In genomic region chr2:164803201-164803920, GRCm38 (mm10) we compare ENCODE assay signal across 8 mouse cellular contexts. TPM values are rescaled to one million over a fixed set of nuclear protein-coding genes. Genes with fewer than 3 reads are reported as not detected.
DNase-seq lines count a peak whose midpoint lies in the region; ATAC-seq and TF ChIP-seq lines count a peak whose summit lies in the region.

No protein-coding gene starts in this region.

- peaks cover 15% of the 10 kb centered on the region for H3K36me3 ChIP-seq in forebrain, postnatal 0 days (ENCODE audit: insufficient read depth)
- H3K36me3 ChIP-seq in liver, embryonic 15.5 days (replicated peaks) = peaks cover 44% of the 10 kb centered on the region

- WGBS in cerebellum, adult 2 months = 89% methylated on average over 16 of the region's 16 CpGs
- 93% methylated on average over 16 of the region's 16 CpGs for WGBS in forebrain, postnatal 0 days
- 72% methylated on average over 16 of the region's 16 CpGs for WGBS in liver, embryonic 15.5 days (ENCODE audit: insufficient replicate concordance)

- no peak for ATAC-seq in forebrain, postnatal 0 days
- ATAC-seq in liver, embryonic 15.5 days (ENCODE audit: insufficient read depth) = no peak
- ATAC-seq in inflammation-experienced regulatory T-cells, adult 6 months = no peak

- H3K4me3 ChIP-seq in cerebellum, adult 2 months (replicated peaks; ENCODE audit: insufficient read depth, low read depth, low read length) = peak overlapping the region; percentile 28
- peak overlapping the region; percentile 53 for H3K4me3 ChIP-seq in forebrain, postnatal 0 days (ENCODE audit: low read depth, low read length)
- H3K4me3 ChIP-seq in liver, embryonic 15.5 days (replicated peaks) = peak overlapping the region; percentile 92

- H3K4me2 ChIP-seq in forebrain, postnatal 0 days (ENCODE audit: low read depth) = peak overlapping the region; percentile 60
- H3K4me2 ChIP-seq in liver, embryonic 15.5 days = peak overlapping the region; percentile 78

- DNase-seq in cerebellum, adult 2 months = no peak
- DNase-seq in cerebellum, adult 8-10 months = no peak
- DNase-seq in 416B (ENCODE audit: low read depth) = peak; percentile 29
- no peak for DNase-seq in forebrain, postnatal 0 days
- DNase-seq in cerebellum, adult 9-11 months = no peak
- DNase-seq in frontal cortex, postnatal 14 days (ENCODE audit: low spot score in 2 of 2) = no peak

- no peaks in the 10 kb centered on the region for H3K27me3 ChIP-seq in cerebellum, adult 2 months (ENCODE audit: control insufficient read depth, insufficient read depth, low read length)
- H3K27me3 ChIP-seq in forebrain, postnatal 0 days (ENCODE audit: insufficient read depth, low read length) = no peaks in the 10 kb centered on the region
- no peaks in the 10 kb centered on the region for H3K27me3 ChIP-seq in liver, embryonic 15.5 days

- no peaks in the 10 kb centered on the region for H3K9me3 ChIP-seq in forebrain, postnatal 0 days (ENCODE audit: low read length)
- no peaks in the 10 kb centered on the region for H3K9me3 ChIP-seq in liver, embryonic 15.5 days (replicated peaks)

- H3K4me1 ChIP-seq in cerebellum, adult 2 months (ENCODE audit: control insufficient read depth, insufficient read depth, low read length) = peaks cover 5% of the 10 kb centered on the region; the same call in 1 of the 2 replicates
- H3K4me1 ChIP-seq in forebrain, postnatal 0 days (ENCODE audit: insufficient read depth) = 0 out of 2 replicates have a peak, but pooled peaks cover 4% of the 10 kb centered on the region
- H3K4me1 ChIP-seq in liver, embryonic 15.5 days (replicated peaks) = peaks cover 39% of the 10 kb centered on the region

- no peak for TF ChIP-seq CTCF in cerebellum, adult 2 months (IDR thresholded peaks at IDR 0.05; ENCODE audit: borderline replicate concordance, insufficient read depth, low read depth, low read length)
- TF ChIP-seq CTCF in forebrain, postnatal 0 days (IDR thresholded peaks at IDR 0.05; ENCODE audit: low read depth) = no peak

- H3K27ac ChIP-seq in cerebellum, adult 2 months (ENCODE audit: insufficient read depth, low read length) = no peak overlapping the region
- no peak overlapping the region for H3K27ac ChIP-seq in forebrain, postnatal 0 days (ENCODE audit: low read depth, low read length)
- peak overlapping the region; percentile 90 for H3K27ac ChIP-seq in liver, embryonic 15.5 days (replicated peaks)

- no peak for TF ChIP-seq POLR2A in cerebellum, adult 2 months (IDR thresholded peaks at IDR 0.05; ENCODE audit: borderline replicate concordance, insufficient read depth, low read length)

- H3K9ac ChIP-seq in forebrain, postnatal 0 days = peak overlapping the region; percentile 66; the same call in 1 of the 2 replicates
- H3K9ac ChIP-seq in liver, embryonic 15.5 days = peak overlapping the region; percentile 89

RNA-seq across cellular contexts. Expression of gene Acot8, which starts 1.3 kb away (rescaled TPM):
- 36.5 and 39.3 TPM in 2 replicates for polyA plus RNA-seq in cerebellum, adult 2 months (2012; rRNA removed)
- total RNA-seq in forebrain, postnatal 0 days (2014; rRNA removed) = 17.4 and 23.0 TPM in 2 replicates
- polyA plus RNA-seq in forebrain, postnatal 0 days (2015; fragmentation: Nextera tagmentation; extraction: Ambion mirVana) = 13.7 and 17.1 TPM in 2 replicates
- 20.3 and 21.3 TPM in 2 replicates for polyA plus RNA-seq in liver, embryonic 15.5 days (2015; fragmentation: Nextera tagmentation; extraction: Ambion mirVana)
- polyA plus RNA-seq in inflammation-experienced regulatory T-cells, adult 6 months (2017; shearing (Covaris generic)) = 10 to 100 TPM; 34.5 to 45.6 (median 39.3) TPM

RNA-seq across cellular contexts. Expression of gene Zswim3, which starts 1.5 kb away (rescaled TPM):
- 7.6 and 8.1 TPM in 2 replicates for polyA plus RNA-seq in cerebellum, adult 2 months (2012; rRNA removed)
- total RNA-seq in forebrain, postnatal 0 days (2014; rRNA removed) = 5.5 and 6.7 TPM in 2 replicates
- polyA plus RNA-seq in forebrain, postnatal 0 days (2015; fragmentation: Nextera tagmentation; extraction: Ambion mirVana) = 2.6 and 5.2 TPM in 2 replicates
- polyA plus RNA-seq in liver, embryonic 15.5 days (2015; fragmentation: Nextera tagmentation; extraction: Ambion mirVana) = 4.3 and 5.5 TPM in 2 replicates
- polyA plus RNA-seq in inflammation-experienced regulatory T-cells, adult 6 months (2017; shearing (Covaris generic)) = 1 to 10 TPM; 3.7 to 6.1 (median 4.8) TPM

RNA-seq across cellular contexts. Expression of gene Snx21, which starts 17.7 kb away (rescaled TPM):
- 70.7 and 70.8 TPM in 2 replicates for polyA plus RNA-seq in cerebellum, adult 2 months (2012; rRNA removed)
- total RNA-seq in forebrain, postnatal 0 days (2014; rRNA removed) = 72.0 and 77.5 TPM in 2 replicates
- polyA plus RNA-seq in forebrain, postnatal 0 days (2015; fragmentation: Nextera tagmentation; extraction: Ambion mirVana) = 48.5 and 50.2 TPM in 2 replicates
- 5.6 and 7.9 TPM in 2 replicates for polyA plus RNA-seq in liver, embryonic 15.5 days (2015; fragmentation: Nextera tagmentation; extraction: Ambion mirVana)
- 1 to 10 TPM; 5.2 to 9.7 (median 6.4) TPM for polyA plus RNA-seq in inflammation-experienced regulatory T-cells, adult 6 months (2017; shearing (Covaris generic))

RNA-seq across cellular contexts. Expression of gene Zswim1, which starts 19.1 kb away (rescaled TPM):
- 19.4 and 20.0 TPM in 2 replicates for polyA plus RNA-seq in cerebellum, adult 2 months (2012; rRNA removed)
- 11.2 and 18.6 TPM in 2 replicates for total RNA-seq in forebrain, postnatal 0 days (2014; rRNA removed)
- 27.5 and 32.6 TPM in 2 replicates for polyA plus RNA-seq in forebrain, postnatal 0 days (2015; fragmentation: Nextera tagmentation; extraction: Ambion mirVana)
- 4.4 TPM in 2 replicates for polyA plus RNA-seq in liver, embryonic 15.5 days (2015; fragmentation: Nextera tagmentation; extraction: Ambion mirVana)
- polyA plus RNA-seq in inflammation-experienced regulatory T-cells, adult 6 months (2017; shearing (Covaris generic)) = 10 to 100 TPM; 17.5 to 25.7 (median 22.5) TPM

RNA-seq across cellular contexts. Expression of gene Tnnc2, which starts 23.6 kb away (rescaled TPM):
- 0.57 and 0.62 TPM in 2 replicates for polyA plus RNA-seq in cerebellum, adult 2 months (2012; rRNA removed)
- total RNA-seq in forebrain, postnatal 0 days (2014; rRNA removed) = 0.38 and 2.9 TPM in 2 replicates
- 0.50 and 0.63 TPM in 2 replicates for polyA plus RNA-seq in forebrain, postnatal 0 days (2015; fragmentation: Nextera tagmentation; extraction: Ambion mirVana)
- polyA plus RNA-seq in liver, embryonic 15.5 days (2015; fragmentation: Nextera tagmentation; extraction: Ambion mirVana) = 27.2 and 51.1 TPM in 2 replicates
- not detected for polyA plus RNA-seq in inflammation-experienced regulatory T-cells, adult 6 months (2017; shearing (Covaris generic))

Comparison
In these comparisons a context has a peak if more than half of its experiments do, and no peak if none do; other contexts are left out.
1. H3K4me3 ChIP-seq: peak in every context shown above with its lines; median percentile 92 in liver, embryonic 15.5 days; 53 in forebrain, postnatal 0 days; 28 in cerebellum, adult 2 months.